Mouse (Mus musculus): ENCODE data around the gene Kmt2c.

GRCm38 (mm10) chr5:25313881-25314280, 184.7 kb downstream of the Kmt2c start:
- TF ChIP-seq CTCF (IDR thresholded peaks at IDR 0.05; ENCODE audit: extremely low read depth, insufficient read length, insufficient replicate concordance, low read depth, low read length) (no peak), POLR2A (IDR thresholded peaks at IDR 0.05; ENCODE audit: low read depth, low read length) (no peak)

Measured in small intestine, adult 2 months (tissue).